Mouse (Mus musculus) myocyte (in vitro differentiated cells): Measurements from ENCODE around the gene Klhdc10.

Source experiments
- E2F4 ChIP-seq: IDR thresholded peaks from one replicate; pipeline ENCODE4 v1.6.1; 2011; ENCODE audit warnings: mild to moderate bottlenecking, control low read depth, moderate library complexity; ENCODE audit not compliant: insufficient read depth
- MAX ChIP-seq: IDR thresholded peaks from one replicate; pipeline ENCODE4 v1.6.1; 2011; ENCODE audit warnings: low read depth, mild to moderate bottlenecking, control low read depth
- MYOG ChIP-seq, 3 experiments: IDR thresholded peaks; one replicate each; pipeline ENCODE4 v1.6.1; 2011; ENCODE audit warnings: control low read depth in 2 of 3, low read depth in 2 of 3, mild to moderate bottlenecking in 2 of 3; ENCODE audit not compliant: insufficient read length in 2 of 3, control insufficient read depth in 1 of 3, insufficient read depth in 1 of 3
- POLR2A ChIP-seq: IDR thresholded peaks from one replicate; pipeline ENCODE4 v1.6.1; 2011; ENCODE audit warnings: low read depth, mild to moderate bottlenecking, control low read depth, moderate library complexity; ENCODE audit not compliant: insufficient read length
- POLR2AphosphoS2 ChIP-seq: IDR thresholded peaks from one replicate; pipeline ENCODE4 v1.6.1; 2011; ENCODE audit warnings: low read depth, control low read depth; ENCODE audit not compliant: insufficient read length
- TCF3 ChIP-seq: IDR thresholded peaks from one replicate; pipeline ENCODE4 v1.6.1; 2011; ENCODE audit warnings: low read depth, control low read depth; ENCODE audit not compliant: insufficient read length
- USF1 ChIP-seq: IDR thresholded peaks from one replicate; pipeline ENCODE4 v1.6.1; 2011; ENCODE audit warnings: low read depth, mild to moderate bottlenecking, control low read depth, moderate library complexity

- TF ChIP-seq MYOG (IDR thresholded peaks at IDR 0.05; ENCODE audit: control insufficient read depth in 1 of 3, insufficient read depth in 1 of 3, insufficient read length in 2 of 3, low read depth in 2 of 3) (no peak), E2F4 (no peak), POLR2AphosphoS2 (no peak), MAX (no peak), POLR2A (no peak), TCF3 (no peak), USF1 (no peak)
These were observed 25.9 kb upstream of the Klhdc10 start for GRCm38 (mm10) chr6:30375791-30376190.
